Mouse (Mus musculus) left cerebral cortex, adult 18-20 months (tissue): ENCODE data around the gene Ly9. TPM values are rescaled to one million over a fixed set of nuclear protein-coding genes. Genes with fewer than 3 reads are reported as not detected.

Experiments used
- DNase-seq, 2 experiments: peaks; one replicate each; pipeline ENCODE4 v3.0.0; 2021 to 2022; ENCODE audit warnings: low spot score in 2 of 2, mixed read lengths in 1 of 2
- microRNA-seq, 2 experiments: library from miRNA; unstranded; fragments of <30 nt; microRNA quantifications; one replicate each; pipeline ENCODE4 v1.2.0; 2021
- total RNA-seq, 2 experiments: library from RNA; stranded (reverse); gene quantifications; 2 replicates each; pipeline ENCODE4 v1.2.3; 2021

Gene Ly9
- total RNA-seq, 2 experiments from 2014 or later, result not detected

DNA sequence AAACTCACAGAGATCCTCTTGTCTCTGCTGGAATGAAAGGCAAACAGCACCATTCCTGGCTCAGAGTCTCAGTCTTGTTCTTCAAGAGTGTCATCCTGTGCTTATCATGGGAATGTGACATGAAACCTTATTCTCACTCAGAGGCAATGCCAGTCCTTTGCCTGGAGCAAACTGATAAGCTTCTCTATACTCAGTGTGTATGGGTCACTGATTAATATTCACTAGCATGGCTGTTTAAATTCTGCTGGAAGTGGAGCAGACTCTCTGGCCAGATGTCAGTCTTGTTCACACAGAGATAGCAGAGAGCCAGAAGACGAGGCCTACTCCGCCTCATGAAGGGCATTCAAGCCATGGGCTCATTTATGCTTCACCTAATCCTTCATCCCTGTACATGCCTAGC, 22.6 kb downstream of the Ly9 start:
- DNase-seq, result no peak

DNA sequence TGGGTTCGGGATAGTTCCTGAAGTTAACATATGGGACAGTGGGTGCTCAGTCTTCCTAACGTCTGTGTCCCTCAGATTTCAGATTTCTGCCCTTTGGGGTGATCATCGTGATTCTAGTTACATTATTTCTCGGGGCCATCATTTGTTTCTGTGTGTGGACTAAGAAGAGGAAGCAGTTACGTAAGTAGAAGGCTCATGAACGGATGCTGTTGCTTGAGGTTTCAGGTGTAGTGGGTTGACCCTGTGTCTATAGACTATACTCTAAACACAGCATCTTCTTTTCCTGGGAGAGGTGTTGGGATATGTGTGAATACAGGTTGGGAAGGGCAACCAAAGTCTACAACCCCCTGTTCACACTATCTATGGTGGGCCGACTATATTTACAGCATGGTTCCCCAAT, 30.0 kb downstream of the Ly9 start:
- no peak for DNase-seq

DNA sequence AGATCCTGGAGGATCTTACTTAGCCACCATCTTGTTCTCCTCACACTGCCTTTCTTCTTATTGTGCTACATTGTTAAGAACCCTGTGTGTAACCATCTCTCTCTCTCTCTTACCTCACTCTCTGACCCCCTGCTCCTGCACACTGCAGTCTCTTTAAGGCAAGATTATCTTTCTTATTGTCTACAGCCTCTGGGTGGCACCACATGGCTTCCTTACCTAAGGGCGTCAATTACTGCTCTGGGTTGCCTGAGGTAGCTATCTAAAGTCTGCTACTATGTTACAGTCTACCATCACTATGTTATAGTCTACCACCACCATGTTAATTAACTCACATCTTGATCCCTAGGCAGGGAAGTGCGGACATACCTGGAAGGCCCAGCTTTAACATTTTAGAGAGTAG, 38.8 kb downstream of the Ly9 start:
- DNase-seq, result no peak

DNA sequence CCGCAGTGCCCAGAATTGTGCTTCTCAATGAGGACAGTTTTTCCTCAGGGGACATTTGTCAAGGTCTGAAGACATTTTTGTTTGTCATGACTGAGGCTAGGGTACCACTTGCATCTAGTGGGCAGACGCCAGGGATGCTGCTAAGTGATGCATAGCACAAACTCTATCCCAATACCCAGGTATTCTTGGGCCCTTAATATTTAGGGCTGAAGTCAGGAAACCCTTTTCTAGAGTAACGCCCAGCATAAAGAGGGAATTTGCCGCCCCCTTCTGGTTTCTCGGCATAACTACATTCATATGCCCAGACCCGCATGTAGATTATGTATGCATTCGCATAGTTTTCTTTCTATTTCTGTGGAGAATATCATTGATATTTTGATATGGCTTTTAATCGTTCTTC, 40.4 kb downstream of the Ly9 start:
- peak; percentile 13 to 34 for DNase-seq

DNA sequence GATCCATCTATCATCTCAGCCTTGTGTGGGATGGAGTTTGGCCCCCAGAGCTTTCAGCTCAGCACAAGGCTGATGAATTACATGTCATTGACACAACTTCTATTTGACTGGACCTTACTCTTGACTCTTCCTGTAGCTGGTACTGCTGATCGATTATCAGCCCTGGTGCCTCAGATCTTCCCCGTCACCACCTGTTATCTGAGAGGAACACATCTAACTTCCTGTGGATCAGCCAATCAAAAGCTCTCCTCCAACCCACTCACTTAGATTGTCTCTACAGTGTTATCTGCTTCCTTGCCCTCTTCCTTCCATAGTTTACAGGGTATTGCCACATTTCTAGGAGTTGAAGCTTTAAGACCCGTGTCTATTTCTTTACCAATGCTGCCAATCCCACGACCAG, 41.3 kb downstream of the Ly9 start:
- no peak for DNase-seq

DNA sequence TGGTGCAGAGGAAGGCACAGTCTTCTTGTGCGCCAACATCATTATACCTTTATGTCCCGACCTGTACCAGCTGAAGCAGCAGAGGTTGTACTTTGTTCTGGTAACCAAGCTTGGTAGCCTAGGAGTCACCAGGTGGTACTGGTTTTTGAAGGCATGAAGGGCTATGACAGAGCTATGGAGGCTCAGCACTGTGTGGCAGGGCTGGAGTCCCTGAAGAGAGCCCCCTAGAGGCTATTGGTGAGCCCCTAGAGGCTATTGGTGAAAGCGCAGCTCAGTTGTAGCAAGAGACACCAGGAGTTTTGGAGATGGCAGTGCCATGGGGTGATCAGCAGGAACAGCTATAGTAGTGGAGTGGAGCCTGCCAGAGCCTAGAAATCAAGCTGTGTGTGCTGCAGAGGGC, 43.0 kb downstream of the Ly9 start:
- DNase-seq, result no peak

DNA sequence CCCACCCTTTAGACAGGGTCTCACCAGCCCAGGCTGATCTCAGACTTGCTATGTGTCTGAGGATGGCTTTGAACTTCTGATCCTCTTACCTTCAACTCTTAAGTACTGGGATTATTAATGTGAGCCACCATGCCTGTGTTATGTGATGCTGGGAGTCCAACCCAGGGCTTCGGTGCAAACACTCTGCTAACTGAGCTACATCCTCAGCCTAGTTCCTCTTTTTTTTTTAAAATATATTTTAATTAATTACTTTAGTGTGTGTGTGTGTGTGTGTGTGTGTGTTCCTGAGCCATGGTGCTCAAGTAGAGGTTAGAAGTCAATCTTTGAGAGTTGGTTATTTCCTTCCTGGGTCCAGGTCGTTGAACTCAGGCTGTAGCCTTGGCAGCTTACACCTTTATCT, 44.2 kb downstream of the Ly9 start:
- DNase-seq, result no peak

DNA sequence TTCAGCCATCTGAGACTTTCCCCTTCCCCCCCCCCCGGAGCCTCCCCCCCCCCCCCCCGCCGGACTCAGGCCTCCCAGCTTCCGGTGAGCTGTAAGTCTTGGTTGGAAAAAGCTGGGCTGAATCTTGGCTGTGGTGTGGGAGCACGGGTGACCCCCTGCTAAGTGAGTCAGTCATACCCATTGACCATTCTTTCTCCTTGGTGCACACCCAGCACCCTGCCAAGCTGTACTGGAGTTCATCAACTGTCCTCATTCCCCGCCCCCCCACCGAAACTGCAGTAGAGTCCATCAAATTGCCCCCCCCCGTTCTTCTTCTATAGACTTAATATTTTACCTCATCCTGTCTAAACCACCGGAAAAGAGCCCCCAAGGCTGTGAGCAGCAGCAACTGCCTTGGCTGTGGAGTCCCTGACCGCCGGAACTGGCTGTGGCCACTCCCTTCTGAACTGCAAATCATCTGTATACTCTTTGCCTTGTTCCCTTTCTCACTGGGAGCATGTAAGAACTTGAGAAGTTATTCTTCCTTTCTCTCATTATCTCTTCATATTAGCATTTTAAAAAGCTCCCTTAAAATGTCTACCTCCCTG, 45.5 kb downstream of the Ly9 start:
- no peak for DNase-seq

DNA sequence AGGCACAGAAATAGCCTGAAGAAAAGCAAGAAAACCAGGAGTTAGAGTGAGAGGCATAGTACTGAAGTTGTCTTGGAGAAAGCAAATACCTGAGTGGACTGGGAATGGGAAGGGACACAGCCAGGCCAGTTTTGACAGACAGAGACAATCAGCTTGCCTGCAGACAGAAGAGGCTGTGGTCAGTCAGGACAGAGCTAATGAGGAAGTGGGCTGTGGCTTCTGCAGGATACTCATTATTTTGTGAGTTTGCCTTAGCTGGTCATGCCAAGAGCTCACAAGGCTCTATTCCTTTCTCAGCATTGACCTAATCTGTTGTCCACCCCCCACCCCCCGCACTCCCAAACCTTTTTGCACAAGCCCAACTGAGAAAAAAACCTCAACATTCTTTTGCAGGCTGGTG, 46.0 kb downstream of the Ly9 start:
- DNase-seq, result no peak

DNA sequence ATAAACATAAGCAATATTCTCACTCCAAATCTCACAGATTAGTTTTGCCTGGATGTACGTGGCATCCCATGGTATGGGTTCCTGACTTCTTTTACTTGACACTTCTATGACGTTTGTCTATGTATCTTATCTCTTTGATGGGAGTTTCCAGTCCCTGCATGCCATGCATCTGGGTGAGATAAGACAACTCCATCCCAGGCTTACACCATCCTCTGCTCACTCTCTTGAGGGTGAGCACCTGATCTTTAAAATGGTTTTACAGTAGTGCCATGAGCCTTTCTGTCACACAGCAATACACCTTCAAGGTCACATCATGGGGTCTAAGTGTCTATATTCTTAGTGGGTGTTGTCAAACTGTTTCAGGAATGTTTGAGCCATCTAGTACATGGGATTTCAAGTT, 46.9 kb downstream of the Ly9 start:
- DNase-seq, result no peak

DNA sequence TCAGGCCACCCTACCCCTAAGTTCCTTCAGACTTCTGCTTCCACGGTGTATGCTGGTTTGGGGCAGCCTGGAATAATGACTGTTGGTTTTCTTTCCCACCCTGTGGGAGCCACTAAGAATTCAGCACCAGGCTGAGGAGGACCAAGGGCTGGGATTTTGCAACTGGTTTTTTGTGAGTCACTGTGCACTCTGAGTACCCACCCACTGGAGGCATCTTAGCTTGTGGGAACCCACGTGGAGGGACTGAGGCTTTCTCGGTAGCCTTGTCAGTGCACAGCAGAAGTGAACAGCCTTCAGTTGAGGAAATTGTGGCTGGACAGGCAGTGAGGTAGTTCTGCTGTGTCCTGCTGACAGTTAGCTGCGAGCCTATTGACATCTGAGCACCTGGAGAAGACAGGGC, 48.3 kb downstream of the Ly9 start, which contains the start of gene Cd244a:
Cd244a (plus strand) TSS at position 296 of the 400 bp plus-strand sequence.
- DNase-seq, result no peak

DNA sequence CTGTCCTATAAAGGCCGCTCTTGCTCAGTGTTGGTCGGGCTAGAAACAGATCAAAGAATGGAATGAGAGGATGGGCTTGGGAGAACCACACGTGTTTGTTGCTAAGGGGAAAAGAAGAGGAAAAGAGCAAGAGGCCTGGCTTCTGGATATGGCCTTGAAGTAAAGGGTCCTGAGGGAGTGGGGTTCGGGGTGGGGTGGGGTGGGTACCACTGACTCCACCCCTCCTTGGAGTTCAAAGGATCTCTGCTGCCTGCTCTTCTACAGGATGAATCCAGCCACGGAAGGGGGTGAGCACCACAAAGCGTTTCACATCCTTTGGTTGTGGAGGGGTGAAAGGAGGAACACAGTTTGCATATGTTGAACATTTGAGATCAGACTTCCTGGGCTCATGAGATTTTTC, 48.8 kb downstream of the Ly9 start:
- DNase-seq, result no peak

DNA sequence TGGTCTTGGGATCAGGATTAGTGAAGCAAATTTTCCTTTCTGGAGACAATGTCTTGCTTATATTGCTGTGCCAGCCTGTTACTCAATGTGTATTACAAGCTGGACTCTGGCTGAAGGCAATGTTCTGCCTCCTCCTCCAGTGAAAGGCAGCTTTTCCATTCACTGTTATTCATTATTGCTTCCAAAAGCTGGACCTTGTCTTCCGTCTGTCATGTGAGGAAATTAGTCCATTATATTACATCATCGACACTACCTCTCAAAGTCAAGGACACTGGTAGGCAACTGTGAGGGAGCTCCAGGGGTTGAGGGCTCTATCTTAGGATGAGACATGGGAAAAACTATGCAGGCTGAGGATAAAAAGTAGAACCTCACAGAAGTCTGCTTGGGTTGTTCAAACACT, 50.8 kb downstream of the Ly9 start:
- DNase-seq, result no peak

DNA sequence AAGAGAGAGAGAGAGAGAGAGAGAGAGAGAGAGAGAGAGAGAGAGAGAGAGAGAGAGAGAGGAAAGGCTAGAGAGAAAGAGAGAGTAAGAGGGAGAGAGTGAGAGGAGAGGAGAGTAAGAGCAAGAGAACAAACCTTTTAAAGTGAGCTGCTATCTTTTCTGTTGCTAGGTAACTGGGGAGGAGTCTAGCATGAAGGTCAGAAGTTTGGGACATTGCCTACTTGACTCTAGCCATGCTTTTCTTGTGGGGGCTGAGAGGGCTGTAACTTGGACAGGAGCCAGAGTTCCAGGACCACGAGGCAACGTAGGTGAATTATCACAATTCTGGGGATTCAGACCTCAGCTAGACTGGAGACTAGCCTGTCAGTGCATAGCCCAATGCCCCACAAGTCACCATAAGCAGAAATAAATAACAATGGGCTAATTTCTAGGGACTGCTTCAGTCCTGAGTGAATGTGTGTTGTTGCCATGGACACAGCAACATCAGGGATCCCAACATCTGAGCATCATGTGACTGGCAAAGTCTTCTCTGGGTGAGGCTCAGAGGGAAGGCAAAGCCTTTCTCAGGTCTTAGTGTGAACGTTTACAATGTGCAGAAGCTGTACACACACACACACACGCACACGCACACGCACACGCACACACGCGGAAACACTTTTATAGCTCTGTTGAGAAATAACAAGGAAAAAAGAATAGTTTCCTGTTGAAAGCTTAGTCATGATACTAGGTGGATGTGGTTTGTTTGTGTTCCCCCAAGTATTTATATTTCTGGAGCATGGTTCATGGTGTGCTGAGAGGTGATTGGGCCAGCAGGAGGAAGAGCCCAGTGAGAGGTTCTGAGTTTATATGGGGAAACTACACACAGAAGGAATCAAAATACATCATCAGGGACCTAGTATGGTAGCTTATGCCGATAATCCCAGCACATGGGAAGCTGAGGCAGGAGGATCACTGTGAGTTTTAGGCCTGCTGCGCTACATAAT, 53.6 kb downstream of the Ly9 start:
- DNase-seq, result no peak

DNA sequence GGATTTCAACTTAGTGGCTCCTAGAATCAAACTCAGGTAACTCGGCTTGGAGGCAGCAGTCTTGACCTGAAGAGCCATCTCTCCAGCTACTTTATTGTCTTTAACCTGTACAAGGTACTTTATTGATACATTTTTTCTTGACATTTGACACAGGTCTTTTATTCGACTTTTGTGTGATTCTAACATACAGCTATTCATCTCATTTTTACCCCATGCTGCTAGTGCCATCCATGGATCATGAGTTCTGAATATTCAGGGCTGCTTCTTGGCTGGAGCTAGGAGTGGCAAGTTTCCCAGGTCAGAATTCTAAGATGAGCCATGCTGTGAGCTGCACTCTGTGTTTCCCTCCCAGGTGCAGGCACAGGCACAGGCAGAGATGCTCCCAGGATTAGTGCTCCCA, 55.0 kb downstream of the Ly9 start:
- no peak for DNase-seq

DNA sequence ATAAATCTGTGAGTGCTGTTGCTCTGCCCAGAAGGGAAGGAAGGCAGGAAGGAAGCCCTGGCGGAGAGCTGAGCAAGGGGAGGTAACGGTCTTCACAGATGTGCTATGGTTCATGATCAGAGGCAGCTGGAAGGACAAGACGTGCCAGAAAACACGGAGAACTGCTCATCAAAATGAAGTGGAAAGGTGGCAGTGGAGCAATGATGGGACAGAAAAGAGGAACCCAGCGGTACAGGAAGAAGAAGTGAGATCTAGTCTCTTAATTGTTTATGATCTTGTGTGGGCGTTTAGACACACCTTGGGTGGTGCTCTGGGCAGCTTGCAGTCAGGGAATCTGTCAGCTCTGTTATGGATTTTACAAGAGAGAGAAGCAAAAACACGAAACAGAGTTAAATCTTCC, 55.9 kb downstream of the Ly9 start:
- DNase-seq, result no peak

DNA sequence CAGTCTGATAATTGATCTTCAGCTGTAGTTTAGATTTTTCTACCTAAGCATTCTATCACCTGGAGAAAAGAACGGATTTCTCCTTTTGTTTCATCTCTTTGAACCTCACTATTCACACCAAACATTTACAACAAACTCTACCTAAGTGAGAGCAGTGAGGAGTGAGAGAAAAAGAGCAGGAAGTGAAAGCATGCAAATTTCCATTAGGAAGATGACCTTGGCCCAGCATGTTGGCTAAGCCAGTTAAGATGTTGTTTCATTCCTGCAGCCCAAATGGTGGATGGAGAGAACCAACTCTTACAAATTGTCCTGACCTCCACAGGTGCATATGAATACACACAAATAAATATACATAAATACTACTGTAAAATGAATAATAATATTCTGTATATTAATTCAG, 66.5 kb downstream of the Ly9 start:
- no peak for DNase-seq

Small RNAs within 50 kb of the gene (microRNA-seq; reads per million reads assigned to microRNA genes)
- 0 reads per million in 2 experiments for gene Mir7683

Other genes starting within 250 kb of the Ly9 start
- 1 to 10 TPM; 7.1 to 8.0 TPM for gene Klhdc9, start 246.6 kb downstream of the Ly9 start, total RNA-seq
- 1 to 10 TPM; 3.6 to 4.7 TPM for gene Nectin4, start 237.3 kb downstream of the Ly9 start, total RNA-seq
- gene Arhgap30, start 218.5 kb downstream of the Ly9 start, total RNA-seq, result 1 to 10 TPM; 2.2 to 2.6 TPM
- 100 to 1,000 TPM in 1 of 2 experiments, 10 to 100 TPM in 1; 99.0 to 105 TPM for gene Usf1, start 196.1 kb downstream of the Ly9 start, total RNA-seq
- 1 to 10 TPM; 1.4 to 2.3 TPM for gene Tstd1, start 188.5 kb downstream of the Ly9 start, total RNA-seq
- gene F11r, start 169.9 kb downstream of the Ly9 start, total RNA-seq, result 1 to 10 TPM; 4.5 to 5.4 TPM
- 1 to 10 TPM; 5.7 to 5.8 TPM for gene Alyref2, start 103.9 kb downstream of the Ly9 start, total RNA-seq
- gene Itln1, start 72.1 kb downstream of the Ly9 start, total RNA-seq, result not detected
- under 1 TPM in 1 of 2 experiments, not detected in 1; 0.16 TPM for gene Cd244a, start 48.2 kb downstream of the Ly9 start, total RNA-seq
- not detected for gene Slamf7, start 45.6 kb upstream of the Ly9 start, total RNA-seq
- gene Cd48, start 74.6 kb upstream of the Ly9 start, total RNA-seq, result under 1 TPM; 0.51 to 0.77 TPM
- gene Slamf1, start 159.7 kb upstream of the Ly9 start, total RNA-seq, result under 1 TPM; 0.44 to 0.66 TPM
- gene Cd84, start 232.3 kb upstream of the Ly9 start, total RNA-seq, result 1 to 10 TPM; 1.9 to 2.6 TPM